Mouse (Mus musculus): ENCODE data around the gene Tacc2.

- TF ChIP-seq TAL1 (IDR thresholded peaks at IDR 0.05; ENCODE audit: low read length) (no peak), GATA1 (IDR thresholded peaks at IDR 0.05; ENCODE audit: low read length) (no peak)
Observed at GRCm38 (mm10) chr7:130793671-130794070, 216.4 kb downstream of the Tacc2 start.
